Mouse (Mus musculus): Measurements from ENCODE around the gene Parp11. TPM values are rescaled to one million over a fixed set of nuclear protein-coding genes. Genes with fewer than 3 reads are reported as not detected.

Gene Parp11
- total and polyA plus RNA-seq, 3 experiments = 9.2 to 10.4 (median 9.7) TPM

DNA sequence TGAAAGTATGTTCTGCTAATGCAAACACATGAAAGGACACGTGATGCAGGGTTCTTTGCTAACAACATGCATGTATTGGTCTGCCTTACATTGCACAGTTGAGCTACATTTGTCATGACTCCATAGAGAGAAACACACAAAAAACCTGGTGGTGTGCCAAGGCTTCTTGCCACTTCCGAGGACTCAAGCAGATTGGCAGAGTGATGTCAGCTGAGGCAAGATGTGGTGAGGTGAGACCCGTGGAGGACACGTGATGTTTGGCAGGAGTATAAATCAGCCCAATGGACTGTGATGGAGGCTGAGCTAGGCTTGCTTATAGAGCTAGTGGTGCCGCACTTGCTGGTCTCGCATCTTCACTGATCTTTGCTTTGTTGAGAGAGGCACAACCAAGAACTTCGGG, 82.0 kb downstream of the Parp11 start:
- dilution Hi-C loops (cut with MboI; ENCODE audit: extremely low pct_ligation_motif_present, extremely low pct_unique_long_range_greater_than_20kb, low sequenced_read_pairs) = no loop called here
- Histone ChIP-seq H3K27ac (ENCODE audit: insufficient read depth, low read depth) (no peak overlapping the region), H3K9me3 (replicated peaks; ENCODE audit: low read length) (peaks cover 2% of the 10 kb centered on the region), H3K9ac (ENCODE audit: insufficient read depth, low read depth) (no peak overlapping the region), H3K4me2 (ENCODE audit: insufficient read depth, low read depth, poor library complexity, severe bottlenecking) (no peak overlapping the region), H3K79me2 (replicated peaks; ENCODE audit: control insufficient read depth, extremely low read depth, insufficient read depth, poor library complexity, severe bottlenecking) (no peaks in the 10 kb centered on the region), H3K27me3 (replicated peaks) (peaks cover 76% of the 10 kb centered on the region), H3K4me3 (replicated peaks in 1 of 3; ENCODE audit: low read depth in 2 of 3, low read length in 2 of 3, poor library complexity in 1 of 3) (no peak overlapping the region), H3K36me3 (replicated peaks in 1 of 2; ENCODE audit: control insufficient read depth in 1 of 2, insufficient read depth in 1 of 2, low read length in 1 of 2) (no peaks in the 10 kb centered on the region), H3K4me1 (ENCODE audit: control insufficient read depth in 1 of 2, insufficient read depth in 2 of 2) (no peaks in the 10 kb centered on the region)
- DNase-seq (ENCODE audit: extremely low read depth) = no peak
- in situ Hi-C loops (cut with MboI; ENCODE audit: low pct_ligation_motif_present, low pct_unique_long_range_greater_than_20kb, low sequenced_read_pairs) = loop anchor here (25.0 kb wide), 1 partner anchor 384 kb away; no protein-coding TSS in a partner anchor
- TF ChIP-seq HCFC1 (IDR thresholded peaks at IDR 0.05; ENCODE audit: low read depth, low read length) (no peak), UBTF (IDR thresholded peaks at IDR 0.05; ENCODE audit: low read depth, low read length) (no peak), CHD1 (IDR thresholded peaks at IDR 0.05; ENCODE audit: low read depth, low read length) (no peak), IRF4 (IDR thresholded peaks at IDR 0.05; ENCODE audit: low read depth, low read length) (no peak), TBP (conservative IDR thresholded peaks at IDR 0.05; ENCODE audit: low read depth, low read length) (no peak), RCOR1 (conservative IDR thresholded peaks at IDR 0.05; ENCODE audit: low read depth, low read length) (no peak), GABPA (IDR thresholded peaks at IDR 0.05; ENCODE audit: insufficient replicate concordance, low read depth, low read length) (no peak), MEF2A (IDR thresholded peaks at IDR 0.05; ENCODE audit: borderline replicate concordance, low read depth, low read length) (no peak), ZKSCAN1 (IDR thresholded peaks at IDR 0.05; ENCODE audit: borderline replicate concordance, low read depth, low read length) (no peak), ZC3H11A (IDR thresholded peaks at IDR 0.05; ENCODE audit: low read depth, low read length) (no peak), ZMIZ1 (IDR thresholded peaks at IDR 0.05; ENCODE audit: low read depth, low read length) (no peak), USF2 (conservative IDR thresholded peaks at IDR 0.05; ENCODE audit: low read depth, low read length) (no peak)

DNA sequence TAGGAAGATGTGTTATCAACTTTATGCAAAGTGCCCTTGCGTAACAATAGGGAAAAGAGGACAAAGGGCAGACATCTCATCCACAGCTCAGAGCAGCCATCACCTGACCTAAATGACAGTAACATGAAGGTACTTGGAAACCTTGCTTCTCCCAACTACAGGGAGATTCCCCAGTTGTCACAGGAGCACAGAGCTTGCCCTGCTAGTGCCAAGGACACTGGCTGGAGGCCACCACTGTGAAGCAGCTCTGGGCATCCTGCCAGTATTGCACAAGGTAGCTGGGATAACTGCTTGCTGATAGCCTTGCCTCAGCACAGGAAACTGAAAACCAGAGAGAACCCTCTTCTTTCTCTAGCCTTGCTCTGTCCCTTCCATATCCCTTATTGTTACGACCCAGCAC, 82.8 kb downstream of the Parp11 start:
- DNase-seq (ENCODE audit: extremely low read depth) = no peak
- Histone ChIP-seq H3K79me2 (replicated peaks; ENCODE audit: control insufficient read depth, extremely low read depth, insufficient read depth, poor library complexity, severe bottlenecking) (no peaks in the 10 kb centered on the region), H3K9me3 (replicated peaks; ENCODE audit: low read length) (peaks cover 2% of the 10 kb centered on the region), H3K4me1 (ENCODE audit: control insufficient read depth in 1 of 2, insufficient read depth in 2 of 2) (no peaks in the 10 kb centered on the region), H3K4me2 (ENCODE audit: insufficient read depth, low read depth, poor library complexity, severe bottlenecking) (no peak overlapping the region), H3K4me3 (replicated peaks in 1 of 3; ENCODE audit: low read depth in 2 of 3, low read length in 2 of 3, poor library complexity in 1 of 3) (no peak overlapping the region), H3K36me3 (replicated peaks in 1 of 2; ENCODE audit: control insufficient read depth in 1 of 2, insufficient read depth in 1 of 2, low read length in 1 of 2) (no peaks in the 10 kb centered on the region), H3K9ac (ENCODE audit: insufficient read depth, low read depth) (no peak overlapping the region), H3K27me3 (replicated peaks) (peaks cover 75% of the 10 kb centered on the region), H3K27ac (ENCODE audit: insufficient read depth, low read depth) (no peak overlapping the region)
- in situ Hi-C loops (cut with MboI; ENCODE audit: low pct_ligation_motif_present, low pct_unique_long_range_greater_than_20kb, low sequenced_read_pairs) (loop anchor here (25.0 kb wide), 1 partner anchor 383 kb away; no protein-coding TSS in a partner anchor), dilution Hi-C loops (cut with MboI; ENCODE audit: extremely low pct_ligation_motif_present, extremely low pct_unique_long_range_greater_than_20kb, low sequenced_read_pairs) (no loop called here)
- TF ChIP-seq ZC3H11A (IDR thresholded peaks at IDR 0.05; ENCODE audit: low read depth, low read length) = no peak
- no peak for TF ChIP-seq ETS1 (conservative IDR thresholded peaks at IDR 0.05; ENCODE audit: low read depth, low read length)
- TF ChIP-seq E2F4 (IDR thresholded peaks at IDR 0.05; ENCODE audit: insufficient replicate concordance, low read depth, low read length) = no peak
- TF ChIP-seq GABPA (IDR thresholded peaks at IDR 0.05; ENCODE audit: insufficient replicate concordance, low read depth, low read length) = no peak
- TF ChIP-seq USF2 (conservative IDR thresholded peaks at IDR 0.05; ENCODE audit: low read depth, low read length) = no peak
- no peak for TF ChIP-seq HCFC1 (IDR thresholded peaks at IDR 0.05; ENCODE audit: low read depth, low read length)
- TF ChIP-seq BHLHE40 (IDR thresholded peaks at IDR 0.05; ENCODE audit: low read depth, low read length) = no peak

Data from CH12.LX (cell line).